Mouse (Mus musculus) embryonic facial prominence, embryonic 12.5 days (tissue): Measurements from ENCODE around the gene Sstr4. TPM values are rescaled to one million over a fixed set of nuclear protein-coding genes. Genes with fewer than 3 reads are reported as not detected.
A peak's percentile ranks its signal among the peaks of the same experiment; 100 is the strongest.

Experiments
- ATAC-seq: fragments of 200-750 bp; cut with Nextera tagmentation; 2 replicates; pipeline ENCODE4 v1.8.0; 2017; ENCODE audit not compliant: insufficient number of reproducible peaks, insufficient read depth, low FRiP score, low TSS enrichment
- H3K27ac ChIP-seq: fragments of 300-500 bp; sonication (generic); 2 replicates; pipeline ENCODE4 v1.5.1; 2016; ENCODE audit warnings: mild to moderate bottlenecking
- H3K27me3 ChIP-seq: fragments of 300-500 bp; sonication (generic); 2 replicates; pipeline ENCODE4 v1.6.1; 2016; ENCODE audit warnings: mild to moderate bottlenecking, moderate library complexity
- H3K36me3 ChIP-seq: fragments of 300-500 bp; sonication (generic); 2 replicates; pipeline ENCODE4 v1.6.1; 2016; ENCODE audit warnings: mild to moderate bottlenecking
- H3K4me1 ChIP-seq: fragments of 300-500 bp; sonication (generic); 2 replicates; pipeline ENCODE4 v1.6.1; 2016
- H3K4me2 ChIP-seq: fragments of 300-500 bp; sonication (generic); replicated peaks from 2 replicates; pipeline ENCODE4 v1.6.1; 2016; ENCODE audit warnings: mild to moderate bottlenecking, moderate library complexity
- H3K4me3 ChIP-seq: fragments of 300-500 bp; sonication (generic); 2 replicates; pipeline ENCODE4 v1.5.1; 2016; ENCODE audit warnings: mild to moderate bottlenecking
- H3K9ac ChIP-seq: fragments of 300-500 bp; sonication (generic); 2 replicates; pipeline ENCODE4 v1.6.1; 2016; ENCODE audit warnings: mild to moderate bottlenecking, moderate library complexity
- H3K9me3 ChIP-seq: fragments of 300-500 bp; sonication (generic); 2 replicates; pipeline ENCODE4 v1.6.1; 2016; ENCODE audit warnings: mild to moderate bottlenecking, moderate library complexity
- WGBS: fragments of 180-500 bp; shearing (Covaris S2); methylation state at CpG from one replicate; pipeline ENCODE4 v1.1.7; 2016; 5-methylcytosine and 5-hydroxymethylcytosine counted together
- polyA plus RNA-seq: library from polyadenylated mRNA; unstranded; fragments of >200 nt; fragmentation: Nextera tagmentation; extraction: Ambion mirVana; gene quantifications from 2 replicates; pipeline ENCODE4 v1.2.1, GENCODE M21; 2016

Sstr4 gene
- polyA plus RNA-seq, 1 experiment from 2014 or later: 2.4 TPM

- Histone ChIP-seq H3K36me3 (no peaks in the 10 kb centered on the region), H3K4me1 (peaks cover 22% of the 10 kb centered on the region), H3K9ac (no peak overlapping the region), H3K27me3 (peaks cover 25% of the 10 kb centered on the region), H3K4me3 (no peak overlapping the region), H3K4me2 (0 out of 2 replicates have a peak overlapping the region, but pooled peaks have one; percentile 13), H3K9me3 (no peaks in the 10 kb centered on the region), H3K27ac (no peak overlapping the region)
- no peak for ATAC-seq
- WGBS: 79% methylated on average over 1 of the region's 1 CpGs
These were observed 2.6 kb downstream of the Sstr4 start for GRCm38 (mm10) chr2:148397784-148398100.

- Histone ChIP-seq H3K27ac (no peak overlapping the region), H3K4me3 (no peak overlapping the region), H3K36me3 (no peaks in the 10 kb centered on the region), H3K27me3 (peaks cover 21% of the 10 kb centered on the region), H3K4me1 (peaks cover 22% of the 10 kb centered on the region), H3K4me2 (no peak overlapping the region), H3K9me3 (no peaks in the 10 kb centered on the region), H3K9ac (no peak overlapping the region)
- ATAC-seq: no peak
- 74% methylated on average over 5 of the region's 5 CpGs for WGBS
These were observed 3.9 kb downstream of the Sstr4 start for GRCm38 (mm10) chr2:148398901-148399685.

GRCm38 (mm10) chr2:148402227-148402626 lies 7.1 kb downstream of the Sstr4 start:
- H3K4me1 ChIP-seq: peaks cover 15% of the 10 kb centered on the region
- H3K27ac ChIP-seq: no peak overlapping the region
- H3K4me2 ChIP-seq: no peak overlapping the region
- peaks cover 24% of the 10 kb centered on the region for H3K27me3 ChIP-seq
- H3K36me3 ChIP-seq: no peaks in the 10 kb centered on the region
- no peaks in the 10 kb centered on the region for H3K9me3 ChIP-seq
- 93% methylated on average over 1 of the region's 1 CpGs for WGBS
- no peak overlapping the region for H3K9ac ChIP-seq
- ATAC-seq: no peak
- H3K4me3 ChIP-seq: no peak overlapping the region

GRCm38 (mm10) chr2:148404906-148405305 lies 9.8 kb downstream of the Sstr4 start:
- Histone ChIP-seq H3K4me1 (peaks cover 27% of the 10 kb centered on the region), H3K4me2 (peak overlapping the region; percentile 2; the same call in 1 of the 2 replicates), H3K9ac (no peak overlapping the region), H3K27ac (no peak overlapping the region), H3K4me3 (no peak overlapping the region), H3K27me3 (peaks cover 45% of the 10 kb centered on the region), H3K9me3 (no peaks in the 10 kb centered on the region), H3K36me3 (no peaks in the 10 kb centered on the region)
- no peak for ATAC-seq
- 73% methylated on average over 5 of the region's 5 CpGs for WGBS

GRCm38 (mm10) chr2:148406160-148406970 lies 11.2 kb downstream of the Sstr4 start:
- Histone ChIP-seq H3K9ac (peak overlapping the region; percentile 48; the same call in 1 of the 2 replicates), H3K36me3 (no peaks in the 10 kb centered on the region), H3K4me3 (peak overlapping the region; percentile 37), H3K4me2 (peak overlapping the region; percentile 65), H3K27me3 (peaks cover 45% of the 10 kb centered on the region), H3K4me1 (peaks cover 27% of the 10 kb centered on the region), H3K9me3 (no peaks in the 10 kb centered on the region), H3K27ac (no peak overlapping the region)
- no peak for ATAC-seq
- 12% methylated on average over 34 of the region's 34 CpGs for WGBS

- Histone ChIP-seq H3K9ac (peak overlapping the region; percentile 48), H3K27ac (no peak overlapping the region), H3K4me3 (peak overlapping the region; percentile 37), H3K9me3 (no peaks in the 10 kb centered on the region), H3K4me1 (peaks cover 27% of the 10 kb centered on the region), H3K4me2 (peak overlapping the region; percentile 65), H3K27me3 (peaks cover 45% of the 10 kb centered on the region), H3K36me3 (no peaks in the 10 kb centered on the region)
- WGBS: 4% methylated on average over 55 of the region's 55 CpGs
- ATAC-seq: 0 out of 2 replicates have a peak, but pooled peaks have one; percentile 7
These were observed 12.1 kb downstream of the Sstr4 start for GRCm38 (mm10) chr2:148406971-148407869.

GRCm38 (mm10) chr2:148407870-148408760 lies 13.0 kb downstream of the Sstr4 start, which contains the start of gene Thbd:
TSS of gene Thbd (minus strand) at chr2:148408188.
- peak within 1 kb of the TSS; percentile 48 for H3K9ac ChIP-seq
- H3K36me3 ChIP-seq: no peaks in the 10 kb centered on the region
- no peaks in the 10 kb centered on the region for H3K9me3 ChIP-seq
- H3K27me3 ChIP-seq: peaks cover 45% of the 10 kb centered on the region
- H3K4me3 ChIP-seq: peak within 1 kb of the TSS; percentile 37
- ATAC-seq: peak; percentile 70
- H3K4me1 ChIP-seq: peaks cover 27% of the 10 kb centered on the region
- peak within 1 kb of the TSS; percentile 65 for H3K4me2 ChIP-seq
- WGBS: 1% methylated on average over 35 of the region's 35 CpGs
- H3K27ac ChIP-seq: no peak within 1 kb of the TSS

- no peak for ATAC-seq
- no peaks in the 10 kb centered on the region for H3K36me3 ChIP-seq
- H3K4me1 ChIP-seq: peaks cover 27% of the 10 kb centered on the region
- H3K27ac ChIP-seq: no peak overlapping the region
- H3K9ac ChIP-seq: no peak overlapping the region
- H3K4me2 ChIP-seq: peak overlapping the region; percentile 13; the same call in 1 of the 2 replicates
- H3K4me3 ChIP-seq: no peak overlapping the region
- peaks cover 45% of the 10 kb centered on the region for H3K27me3 ChIP-seq
- H3K9me3 ChIP-seq: no peaks in the 10 kb centered on the region
- WGBS: 13% methylated on average over 6 of the region's 6 CpGs
These were observed 13.6 kb downstream of the Sstr4 start for GRCm38 (mm10) chr2:148408761-148409120.

- Histone ChIP-seq H3K9ac (no peak overlapping the region), H3K27ac (no peak overlapping the region), H3K4me2 (0 out of 2 replicates have a peak overlapping the region, but pooled peaks have one; percentile 13), H3K4me3 (no peak overlapping the region), H3K4me1 (peaks cover 27% of the 10 kb centered on the region), H3K9me3 (no peaks in the 10 kb centered on the region), H3K36me3 (no peaks in the 10 kb centered on the region), H3K27me3 (peaks cover 45% of the 10 kb centered on the region)
- ATAC-seq: peak; percentile 75
- WGBS: 16% methylated on average over 9 of the region's 9 CpGs
These were observed 14.0 kb downstream of the Sstr4 start for GRCm38 (mm10) chr2:148409141-148409540.

GRCm38 (mm10) chr2:148409821-148410220 lies 14.7 kb downstream of the Sstr4 start:
- Histone ChIP-seq H3K36me3 (no peaks in the 10 kb centered on the region), H3K4me3 (no peak overlapping the region), H3K4me2 (no peak overlapping the region), H3K27me3 (peaks cover 42% of the 10 kb centered on the region), H3K9ac (no peak overlapping the region), H3K4me1 (peaks cover 27% of the 10 kb centered on the region), H3K9me3 (no peaks in the 10 kb centered on the region), H3K27ac (no peak overlapping the region)
- ATAC-seq: no peak
- 73% methylated on average over 1 of the region's 1 CpGs for WGBS
